Mouse (Mus musculus): ENCODE data around the gene Fgd4. TPM values are rescaled to one million over a fixed set of nuclear protein-coding genes. Genes with fewer than 3 reads are reported as not detected.

The Fgd4 gene
- polyA plus RNA-seq (2015; fragmentation: Nextera tagmentation; extraction: Ambion mirVana) = 2.7 TPM in 2 replicates

- Histone ChIP-seq H3K4me2 (ENCODE audit: low read depth, low read length) (peak within 1 kb of the TSS; percentile 66), H3K4me3 (ENCODE audit: low read depth, low read length) (peak within 1 kb of the TSS; percentile 64), H3K9ac (ENCODE audit: low read depth, low read length) (peak within 1 kb of the TSS; percentile 56), H3K27ac (ENCODE audit: low read length) (peak within 1 kb of the TSS; percentile 41), H3K27me3 (ENCODE audit: control insufficient read depth, insufficient read depth, low read depth, low read length) (peaks cover 22% of the 10 kb centered on the region), H3K4me1 (ENCODE audit: control insufficient read depth, low read depth, low read length) (no peaks in the 10 kb centered on the region), H3K36me3 (ENCODE audit: control insufficient read depth, insufficient read depth) (no peaks in the 10 kb centered on the region), H3K9me3 (replicated peaks; ENCODE audit: control insufficient read depth, low read length) (no peaks in the 10 kb centered on the region)
- ATAC-seq (ENCODE audit: low read depth) = no peak
- 31% methylated on average over 5 of the region's 5 CpGs for WGBS (ENCODE audit: insufficient replicate concordance)
These were observed at the start of gene Fgd4 for GRCm38 (mm10) chr16:16600461-16600860. TSS of gene Fgd4 (minus strand) at chr16:16600549.

- Histone ChIP-seq H3K4me2 (ENCODE audit: low read depth, low read length) (no peak overlapping the region), H3K9ac (ENCODE audit: low read depth, low read length) (no peak overlapping the region), H3K36me3 (ENCODE audit: control insufficient read depth, insufficient read depth) (no peaks in the 10 kb centered on the region), H3K27me3 (ENCODE audit: control insufficient read depth, insufficient read depth, low read depth, low read length) (no peaks in the 10 kb centered on the region), H3K4me1 (ENCODE audit: control insufficient read depth, low read depth, low read length) (no peaks in the 10 kb centered on the region), H3K9me3 (replicated peaks; ENCODE audit: control insufficient read depth, low read length) (no peaks in the 10 kb centered on the region), H3K27ac (ENCODE audit: low read length) (no peak overlapping the region), H3K4me3 (ENCODE audit: low read depth, low read length) (no peak overlapping the region)
- ATAC-seq (ENCODE audit: low read depth) = no peak
- 35% methylated on average over 1 of the region's 1 CpGs for WGBS (ENCODE audit: insufficient replicate concordance)
These were observed 44.8 kb upstream of the Fgd4 start for GRCm38 (mm10) chr16:16645148-16645547.

- Histone ChIP-seq H3K4me3 (ENCODE audit: low read depth, low read length) (no peak overlapping the region), H3K9me3 (replicated peaks; ENCODE audit: control insufficient read depth, low read length) (no peaks in the 10 kb centered on the region), H3K27me3 (ENCODE audit: control insufficient read depth, insufficient read depth, low read depth, low read length) (no peaks in the 10 kb centered on the region), H3K4me2 (ENCODE audit: low read depth, low read length) (no peak overlapping the region), H3K36me3 (ENCODE audit: control insufficient read depth, insufficient read depth) (no peaks in the 10 kb centered on the region), H3K4me1 (ENCODE audit: control insufficient read depth, low read depth, low read length) (no peaks in the 10 kb centered on the region), H3K9ac (ENCODE audit: low read depth, low read length) (no peak overlapping the region), H3K27ac (ENCODE audit: low read length) (no peak overlapping the region)
- ATAC-seq (ENCODE audit: low read depth) = no peak
These were observed 33.4 kb upstream of the Fgd4 start for GRCm38 (mm10) chr16:16633730-16634129.

- no peaks in the 10 kb centered on the region for H3K36me3 ChIP-seq (ENCODE audit: control insufficient read depth, insufficient read depth)
- H3K27ac ChIP-seq (ENCODE audit: low read length) = peak overlapping the region; percentile 41
- H3K4me2 ChIP-seq (ENCODE audit: low read depth, low read length) = peak overlapping the region; percentile 66
- peak overlapping the region; percentile 64 for H3K4me3 ChIP-seq (ENCODE audit: low read depth, low read length)
- H3K9me3 ChIP-seq (replicated peaks; ENCODE audit: control insufficient read depth, low read length) = no peaks in the 10 kb centered on the region
- under 1% methylated on average over 77 of the region's 77 CpGs for WGBS (ENCODE audit: insufficient replicate concordance)
- no peaks in the 10 kb centered on the region for H3K4me1 ChIP-seq (ENCODE audit: control insufficient read depth, low read depth, low read length)
- H3K27me3 ChIP-seq (ENCODE audit: control insufficient read depth, insufficient read depth, low read depth, low read length) = peaks cover 22% of the 10 kb centered on the region
- ATAC-seq (ENCODE audit: low read depth) = peak; percentile 91
- peak overlapping the region; percentile 56 for H3K9ac ChIP-seq (ENCODE audit: low read depth, low read length)
These were observed 555 bp downstream of the Fgd4 start for GRCm38 (mm10) chr16:16599586-16600401.

GRCm38 (mm10) chr16:16596582-16596981 is 3.8 kb downstream of the Fgd4 start:
- Histone ChIP-seq H3K36me3 (ENCODE audit: control insufficient read depth, insufficient read depth) (no peaks in the 10 kb centered on the region), H3K9me3 (replicated peaks; ENCODE audit: control insufficient read depth, low read length) (no peaks in the 10 kb centered on the region), H3K9ac (ENCODE audit: low read depth, low read length) (no peak overlapping the region), H3K4me2 (ENCODE audit: low read depth, low read length) (no peak overlapping the region), H3K27ac (ENCODE audit: low read length) (no peak overlapping the region), H3K4me3 (ENCODE audit: low read depth, low read length) (no peak overlapping the region), H3K4me1 (ENCODE audit: control insufficient read depth, low read depth, low read length) (no peaks in the 10 kb centered on the region), H3K27me3 (ENCODE audit: control insufficient read depth, insufficient read depth, low read depth, low read length) (peaks cover 22% of the 10 kb centered on the region)
- ATAC-seq (ENCODE audit: low read depth) = no peak

- Histone ChIP-seq H3K4me1 (ENCODE audit: control insufficient read depth, low read depth, low read length) (no peaks in the 10 kb centered on the region), H3K9me3 (replicated peaks; ENCODE audit: control insufficient read depth, low read length) (no peaks in the 10 kb centered on the region), H3K4me3 (ENCODE audit: low read depth, low read length) (no peak overlapping the region), H3K27me3 (ENCODE audit: control insufficient read depth, insufficient read depth, low read depth, low read length) (no peaks in the 10 kb centered on the region), H3K4me2 (ENCODE audit: low read depth, low read length) (no peak overlapping the region), H3K9ac (ENCODE audit: low read depth, low read length) (no peak overlapping the region), H3K27ac (ENCODE audit: low read length) (no peak overlapping the region), H3K36me3 (ENCODE audit: control insufficient read depth, insufficient read depth) (no peaks in the 10 kb centered on the region)
- ATAC-seq (ENCODE audit: low read depth) = no peak
These were observed 7.7 kb downstream of the Fgd4 start for GRCm38 (mm10) chr16:16592622-16593021.

GRCm38 (mm10) chr16:16584409-16585032 is 15.8 kb downstream of the Fgd4 start:
- no peak overlapping the region for H3K4me3 ChIP-seq (ENCODE audit: low read depth, low read length)
- WGBS (ENCODE audit: insufficient replicate concordance) = 55% methylated on average over 4 of the region's 4 CpGs
- no peaks in the 10 kb centered on the region for H3K27me3 ChIP-seq (ENCODE audit: control insufficient read depth, insufficient read depth, low read depth, low read length)
- no peak overlapping the region for H3K27ac ChIP-seq (ENCODE audit: low read length)
- H3K9me3 ChIP-seq (replicated peaks; ENCODE audit: control insufficient read depth, low read length) = no peaks in the 10 kb centered on the region
- no peak overlapping the region for H3K4me2 ChIP-seq (ENCODE audit: low read depth, low read length)
- H3K4me1 ChIP-seq (ENCODE audit: control insufficient read depth, low read depth, low read length) = no peaks in the 10 kb centered on the region
- ATAC-seq (ENCODE audit: low read depth) = 0 out of 2 replicates have a peak, but pooled peaks have one; percentile 32
- no peaks in the 10 kb centered on the region for H3K36me3 ChIP-seq (ENCODE audit: control insufficient read depth, insufficient read depth)
- H3K9ac ChIP-seq (ENCODE audit: low read depth, low read length) = no peak overlapping the region

GRCm38 (mm10) chr16:16576556-16576955 is 23.8 kb downstream of the Fgd4 start:
- Histone ChIP-seq H3K27me3 (ENCODE audit: control insufficient read depth, insufficient read depth, low read depth, low read length) (no peaks in the 10 kb centered on the region), H3K36me3 (ENCODE audit: control insufficient read depth, insufficient read depth) (no peaks in the 10 kb centered on the region), H3K27ac (ENCODE audit: low read length) (no peak overlapping the region)

GRCm38 (mm10) chr16:16574508-16574907 is 25.8 kb downstream of the Fgd4 start:
- no peaks in the 10 kb centered on the region for H3K9me3 ChIP-seq (replicated peaks; ENCODE audit: control insufficient read depth, low read length)
- H3K4me2 ChIP-seq (ENCODE audit: low read depth, low read length) = no peak overlapping the region
- H3K9ac ChIP-seq (ENCODE audit: low read depth, low read length) = no peak overlapping the region
- no peaks in the 10 kb centered on the region for H3K27me3 ChIP-seq (ENCODE audit: control insufficient read depth, insufficient read depth, low read depth, low read length)
- H3K36me3 ChIP-seq (ENCODE audit: control insufficient read depth, insufficient read depth) = no peaks in the 10 kb centered on the region
- no peak for ATAC-seq (ENCODE audit: low read depth)
- no peak overlapping the region for H3K4me3 ChIP-seq (ENCODE audit: low read depth, low read length)
- no peak overlapping the region for H3K27ac ChIP-seq (ENCODE audit: low read length)
- H3K4me1 ChIP-seq (ENCODE audit: control insufficient read depth, low read depth, low read length) = no peaks in the 10 kb centered on the region

More at GRCm38 (mm10) chr16:16576556-16576955, 23.8 kb downstream of the Fgd4 start:
- Histone ChIP-seq H3K9me3 (replicated peaks; ENCODE audit: control insufficient read depth, low read length) (no peaks in the 10 kb centered on the region), H3K4me3 (ENCODE audit: low read depth, low read length) (no peak overlapping the region), H3K9ac (ENCODE audit: low read depth, low read length) (no peak overlapping the region), H3K4me1 (ENCODE audit: control insufficient read depth, low read depth, low read length) (no peaks in the 10 kb centered on the region), H3K4me2 (ENCODE audit: low read depth, low read length) (no peak overlapping the region)
- ATAC-seq (ENCODE audit: low read depth) = no peak
